8 mouse cellular contexts compared by ENCODE assay signal in the genomic region with DNA sequence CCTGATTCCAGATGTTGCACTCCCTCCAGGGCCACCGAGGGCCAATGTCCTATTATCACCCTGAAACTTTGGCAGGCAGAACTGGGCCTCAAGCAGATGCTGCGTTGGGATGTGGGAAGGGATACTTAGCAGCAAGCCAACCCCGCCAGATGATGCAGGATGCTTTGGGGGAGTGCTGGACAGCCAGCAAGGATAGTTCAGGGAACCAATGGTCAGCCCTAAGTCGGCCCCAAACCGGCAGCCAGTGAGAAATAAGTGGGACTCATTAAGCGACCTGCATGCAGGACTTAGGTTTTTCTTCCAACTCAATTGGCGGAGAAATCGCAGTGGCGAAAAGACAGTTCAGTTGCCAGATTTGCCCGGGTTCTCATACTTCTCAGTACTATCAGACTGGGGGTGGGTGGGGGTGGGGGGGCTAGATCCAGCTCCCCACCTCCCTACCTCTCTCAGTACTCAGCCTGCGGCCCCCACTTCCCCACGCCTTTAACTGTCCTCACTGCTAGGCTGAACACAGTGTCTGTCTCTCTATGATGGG. TPM values are rescaled to one million over a fixed set of nuclear protein-coding genes. Genes with fewer than 3 reads are reported as not detected.
DNase-seq lines count a peak whose midpoint lies in the region; ATAC-seq and TF ChIP-seq lines count a peak whose summit lies in the region.

No protein-coding gene starts in this region.

- no peaks in the 10 kb centered on the region for H3K27me3 ChIP-seq in G1E (ENCODE audit: insufficient read depth, low read length)
- H3K27me3 ChIP-seq in heart, adult 2 months (ENCODE audit: control insufficient read depth, insufficient read depth, low read length) = no peaks in the 10 kb centered on the region
- H3K27me3 ChIP-seq in limb, embryonic 12.5 days = no peaks in the 10 kb centered on the region

- peak overlapping the region; percentile 85 for H3K4me3 ChIP-seq in gastrocnemius, adult 2 months
- peak overlapping the region; percentile 73 for H3K4me3 ChIP-seq in G1E (ENCODE audit: low read depth, low read length)
- H3K4me3 ChIP-seq in heart, adult 2 months = peak overlapping the region; percentile 75
- H3K4me3 ChIP-seq in limb, embryonic 12.5 days (replicated peaks) = peak overlapping the region; percentile 95
- H3K4me3 ChIP-seq in olfactory bulb, adult 2 months (ENCODE audit: insufficient read depth, low read depth, low read length) = peak overlapping the region; percentile 91

- peak; percentile 75 for DNase-seq in gastrocnemius, adult 2 months
- DNase-seq in gastrocnemius, postnatal 36 days = no peak
- DNase-seq in G1E (ENCODE audit: low spot score) = no peak
- DNase-seq in heart, adult 2 months = peak; percentile 65 to 68
- DNase-seq in frontal cortex, postnatal 25 days (ENCODE audit: low spot score in 2 of 2) = no peak

- H3K9me3 ChIP-seq in G1E (replicated peaks) = peaks cover 2% of the 10 kb centered on the region
- H3K9me3 ChIP-seq in limb, embryonic 12.5 days = no peaks in the 10 kb centered on the region

- no peak for TF ChIP-seq EP300 in heart, adult 2 months (IDR thresholded peaks at IDR 0.05; ENCODE audit: insufficient read depth, low read depth, low read length)

- 16% methylated on average over 12 of the region's 12 CpGs for WGBS in heart, adult 2 months
- WGBS in limb, embryonic 12.5 days = 8% methylated on average over 12 of the region's 12 CpGs
- 31% methylated on average over 12 of the region's 12 CpGs for WGBS in olfactory bulb, adult 2 months

- H3K4me2 ChIP-seq in limb, embryonic 12.5 days = peak overlapping the region; percentile 72

- H3K36me3 ChIP-seq in G1E (replicated peaks) = peaks cover 97% of the 10 kb centered on the region
- H3K36me3 ChIP-seq in heart, adult 2 months (ENCODE audit: control insufficient read depth, insufficient read depth, low read length) = peaks cover 3% of the 10 kb centered on the region
- H3K36me3 ChIP-seq in limb, embryonic 12.5 days = no peaks in the 10 kb centered on the region

- intact Hi-C loops in gastrocnemius, adult 2 months (cut with DNase I) = no loop called here
- intact Hi-C loops in gastrocnemius, postnatal 36 days (cut with DNase I) = no loop called here
- intact Hi-C loops in heart, adult 2 months (cut with DNase I) = no loop called here

- no peak for TF ChIP-seq POLR2A in heart, adult 2 months (IDR thresholded peaks at IDR 0.05; ENCODE audit: insufficient read depth, low read depth, low read length)
- no peak for TF ChIP-seq POLR2A in olfactory bulb, adult 2 months (IDR thresholded peaks at IDR 0.05; ENCODE audit: insufficient read depth, low read depth, low read length)

- peak overlapping the region; percentile 90 for H3K9ac ChIP-seq in heart, adult 2 months (ENCODE audit: low read depth, low read length)
- H3K9ac ChIP-seq in limb, embryonic 12.5 days (replicated peaks) = peak overlapping the region; percentile 100

- TF ChIP-seq CTCF in gastrocnemius, adult 2 months (IDR thresholded peaks at IDR 0.05) = no peak
- no peak for TF ChIP-seq CTCF in G1E (IDR thresholded peaks at IDR 0.05; ENCODE audit: low read depth, low read length)
- no peak for TF ChIP-seq CTCF in heart, adult 2 months (IDR thresholded peaks at IDR 0.05)
- TF ChIP-seq CTCF in olfactory bulb, adult 2 months (IDR thresholded peaks at IDR 0.05; ENCODE audit: insufficient read depth, low read depth, low read length) = no peak

- H3K79me2 ChIP-seq in heart, adult 2 months (replicated peaks; ENCODE audit: control insufficient read depth, insufficient read depth, low read length) = 0 out of 2 replicates have a peak, but pooled peaks cover 4% of the 10 kb centered on the region

- H3K4me1 ChIP-seq in G1E (ENCODE audit: insufficient read depth, low read depth, low read length) = peaks cover 83% of the 10 kb centered on the region
- peaks cover 20% of the 10 kb centered on the region for H3K4me1 ChIP-seq in heart, adult 2 months (ENCODE audit: control insufficient read depth, insufficient read depth, low read length)
- peaks cover 65% of the 10 kb centered on the region for H3K4me1 ChIP-seq in limb, embryonic 12.5 days (replicated peaks)
- H3K4me1 ChIP-seq in olfactory bulb, adult 2 months (ENCODE audit: control insufficient read depth, insufficient read depth, low read length) = peaks cover 46% of the 10 kb centered on the region

- peak overlapping the region; percentile 89 for H3K27ac ChIP-seq in gastrocnemius, adult 2 months
- peak overlapping the region; percentile 88 for H3K27ac ChIP-seq in heart, adult 2 months
- peak overlapping the region; percentile 98 for H3K27ac ChIP-seq in limb, embryonic 12.5 days
- H3K27ac ChIP-seq in olfactory bulb, adult 2 months (ENCODE audit: insufficient read depth, low read depth, low read length) = peak overlapping the region; percentile 70; the same call in 1 of the 2 replicates

- ATAC-seq in G1E (ENCODE audit: extremely low read depth, insufficient number of reproducible peaks, low FRiP score, poor library complexity, severe bottlenecking) = no peak
- no peak for ATAC-seq in limb, embryonic 12.5 days (ENCODE audit: insufficient number of reproducible peaks, insufficient read depth, low FRiP score, low TSS enrichment, low read depth)
- ATAC-seq in megakaryocyte-erythroid progenitor cell, adult 5-6 weeks (replicated peaks; ENCODE audit: low FRiP score, low TSS enrichment, poor library complexity, severe bottlenecking) = no peak

RNA-seq across cellular contexts. Expression of a gene that starts 14.0 kb away (rescaled TPM):
- 10 to 100 TPM; 10.2 to 11.6 TPM for total RNA-seq in gastrocnemius, adult 2 months (2021)
- 10 to 100 TPM; 10.6 to 11.8 TPM for total RNA-seq in gastrocnemius, postnatal 36 days (2021)
- 20.4 and 21.1 TPM in 2 replicates for total RNA-seq in G1E (2014; fragmentation: Nextera tagmentation)
- 3.0 and 3.9 TPM in 2 replicates for total RNA-seq in G1E (2017)
- 117 and 164 TPM in 2 replicates for polyA plus RNA-seq in G1E (2012)
- total RNA-seq in heart, adult 2 months (2021) = 10 to 100 TPM; 23.7 to 25.7 TPM
- polyA plus RNA-seq in heart, adult 2 months (2012; rRNA removed) = 54.9 and 61.8 TPM in 2 replicates
- polyA plus RNA-seq in limb, embryonic 12.5 days (2016; fragmentation: Nextera tagmentation; extraction: Ambion mirVana) = 31.5 and 33.6 TPM in 2 replicates
- 147 TPM in 1 of 2 replicates, not detected in the other for polyA plus RNA-seq in olfactory bulb, adult 2 months (2012; ENCODE audit: insufficient read depth, insufficient read length, low replicate concordance, missing spikeins)
- 129 and 194 TPM in 2 replicates for total RNA-seq in megakaryocyte-erythroid progenitor cell, adult 5-6 weeks (2014; fragmentation: Nextera tagmentation)
- total RNA-seq in megakaryocyte-erythroid progenitor cell, adult 5-6 weeks (2017) = 24.8 and 35.6 TPM in 2 replicates

RNA-seq across cellular contexts. Expression of a gene that starts 52.0 kb away (rescaled TPM):
- 10 to 100 TPM; 44.5 to 47.1 TPM for total RNA-seq in gastrocnemius, adult 2 months (2021)
- total RNA-seq in gastrocnemius, postnatal 36 days (2021) = 10 to 100 TPM; 44.8 to 46.2 TPM
- total RNA-seq in G1E (2014; fragmentation: Nextera tagmentation) = 210 and 256 TPM in 2 replicates
- total RNA-seq in G1E (2017) = 108 and 116 TPM in 2 replicates
- 113 and 125 TPM in 2 replicates for polyA plus RNA-seq in G1E (2012)
- total RNA-seq in heart, adult 2 months (2021) = 10 to 100 TPM; 72.7 to 73.0 TPM
- polyA plus RNA-seq in heart, adult 2 months (2012; rRNA removed) = 82.8 and 85.3 TPM in 2 replicates
- 34.2 and 36.6 TPM in 2 replicates for polyA plus RNA-seq in limb, embryonic 12.5 days (2016; fragmentation: Nextera tagmentation; extraction: Ambion mirVana)
- polyA plus RNA-seq in olfactory bulb, adult 2 months (2012; ENCODE audit: insufficient read depth, insufficient read length, low replicate concordance, missing spikeins) = not detected in 2 replicates
- total RNA-seq in megakaryocyte-erythroid progenitor cell, adult 5-6 weeks (2014; fragmentation: Nextera tagmentation) = 91.5 and 112 TPM in 2 replicates
- 53.7 and 72.6 TPM in 2 replicates for total RNA-seq in megakaryocyte-erythroid progenitor cell, adult 5-6 weeks (2017)

Comparison
In these comparisons a context has a peak if more than half of its experiments do, and no peak if none do; other contexts are left out.
1. DNase-seq: peak in gastrocnemius, adult 2 months (single experiment) and heart, adult 2 months (2 of 2); none in gastrocnemius, postnatal 36 days (0 of 2), G1E (single experiment) and frontal cortex, postnatal 25 days (0 of 2).
2. Peak in every context shown above with its lines, with median percentiles within 50 percentile points of each other: H3K27ac ChIP-seq and H3K4me3 ChIP-seq.